Mouse (Mus musculus) brain, embryonic 14.5 days (tissue): ENCODE results near the gene Mrgprh.

ENCODE experiments used
- CTCF ChIP-seq: fragments of 200-500 bp; IDR thresholded peaks from 2 replicates; pipeline ENCODE4 v1.5.1; 2012; ENCODE audit warnings: inconsistent platforms, mild to moderate bottlenecking, moderate library complexity, borderline replicate concordance; ENCODE audit not compliant: insufficient read depth, insufficient read length; ENCODE audit errors: extremely low read depth
- POLR2A ChIP-seq: fragments of 200-500 bp; IDR thresholded peaks from 2 replicates; pipeline ENCODE4 v1.6.1; 2012; ENCODE audit warnings: mild to moderate bottlenecking, inconsistent platforms, borderline replicate concordance; ENCODE audit not compliant: poor library complexity, insufficient read depth, insufficient read length, severe bottlenecking; ENCODE audit errors: extremely low read depth

DNA sequence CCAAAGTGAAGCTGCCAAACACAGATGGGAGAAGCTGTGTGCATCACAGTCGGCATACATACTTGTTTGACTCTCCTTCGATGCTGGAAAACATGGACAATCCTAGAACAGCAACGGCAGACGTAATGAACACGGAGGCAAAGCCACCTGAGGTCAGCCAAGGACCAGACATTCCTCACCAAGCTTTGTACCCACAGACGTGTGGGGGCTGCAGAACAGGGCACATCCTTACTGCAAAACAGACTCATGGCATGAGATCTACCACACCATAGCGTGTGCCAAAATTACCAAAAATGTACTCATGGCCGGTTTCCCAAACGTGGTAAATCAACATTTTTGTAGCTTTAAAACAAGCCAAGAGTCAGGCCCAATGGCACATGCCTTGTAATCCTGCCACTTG is 30.6 kb downstream of the Mrgprh start:
- TF ChIP-seq CTCF = no peak
- no peak for TF ChIP-seq POLR2A
